Mouse (Mus musculus) left cerebral cortex, adult 2 months (tissue): ENCODE results near the gene Tpm1. TPM values are rescaled to one million over a fixed set of nuclear protein-coding genes. Genes with fewer than 3 reads are reported as not detected.

Experiments
- DNase-seq, 2 experiments: peaks; one replicate each; pipeline ENCODE4 v3.0.0; 2021 to 2022; ENCODE audit warnings: low spot score in 2 of 2, mixed read lengths in 1 of 2; ENCODE audit errors: extremely low spot score in 1 of 2
- H3K27ac ChIP-seq: fragments of 200-600 bp; 2 replicates; pipeline ENCODE4 v1.8.1; 2022
- H3K4me3 ChIP-seq: fragments of 200-600 bp; 2 replicates; pipeline ENCODE4 v1.8.1; 2022
- CTCF ChIP-seq: fragments of 200-600 bp; IDR thresholded peaks from 2 replicates; pipeline ENCODE4 v1.8.1; 2022; ENCODE audit warnings: antibody characterized with exemption, mild to moderate bottlenecking, moderate library complexity
- intact Hi-C: fragments of 180-260 bp; cut with DNase I; formaldehyde crosslinking; loops from one replicate; pipeline ENCODE4 v1.15.1; 2025
- total RNA-seq, 2 experiments: library from RNA; stranded (reverse); gene quantifications; 2 replicates each; pipeline ENCODE4 v1.2.3; 2021

Gene Tpm1
- total RNA-seq, 2 experiments from 2014 or later = 223 to 236 TPM

- intact Hi-C loops = loop anchor here (1.0 to 10.0 kb wide), 6 partner anchors 91 to 586 kb away; partner anchors contain the start of gene Rps27l
- Histone ChIP-seq H3K27ac (peak overlapping the region; percentile 71; the same call in 1 of the 2 replicates), H3K4me3 (no peak overlapping the region)
- no peak for TF ChIP-seq CTCF
- no peak for DNase-seq
Measured at GRCm38 (mm10) chr9:67045966-67046602, 3.1 kb downstream of the Tpm1 start.

GRCm38 (mm10) chr9:67045306-67045675 is 3.9 kb downstream of the Tpm1 start:
- intact Hi-C loops = loop anchor here (1.0 to 10.0 kb wide), 6 partner anchors 92 to 587 kb away; partner anchors contain the start of gene Rps27l
- DNase-seq = no peak
- TF ChIP-seq CTCF = no peak
- Histone ChIP-seq H3K27ac (peak overlapping the region; percentile 71), H3K4me3 (no peak overlapping the region)

GRCm38 (mm10) chr9:67044551-67045305 is 4.5 kb downstream of the Tpm1 start:
- H3K4me3 ChIP-seq = no peak overlapping the region
- peak; percentile 71 to 74 for DNase-seq
- peak; percentile 79 for TF ChIP-seq CTCF
- H3K27ac ChIP-seq = peak overlapping the region; percentile 71
- intact Hi-C loops = loop anchor here (1.0 to 10.0 kb wide), 8 partner anchors 43 to 588 kb away; partner anchors contain the start of genes Aph1c and Rps27l

GRCm38 (mm10) chr9:67043231-67044199 is 5.7 kb downstream of the Tpm1 start:
- H3K27ac ChIP-seq = peak overlapping the region; percentile 95
- DNase-seq = peak; percentile 100
- TF ChIP-seq CTCF = peak; percentile 96
- peak overlapping the region; percentile 88 for H3K4me3 ChIP-seq
- intact Hi-C loops = loop anchor here (1.0 to 10.0 kb wide), 6 partner anchors 42 to 248 kb away; partner anchors contain the start of genes Aph1b, Aph1c and Rps27l

- peak overlapping the region; percentile 88 for H3K4me3 ChIP-seq
- DNase-seq = no peak
- TF ChIP-seq CTCF = no peak
- intact Hi-C loops = loop anchor here (1.0 to 10.0 kb wide), 4 partner anchors 64 to 248 kb away; partner anchors contain the start of genes Aph1b, Aph1c and Rps27l
- H3K27ac ChIP-seq = peak overlapping the region; percentile 95
Measured at GRCm38 (mm10) chr9:67042813-67043207, 6.4 kb downstream of the Tpm1 start.

GRCm38 (mm10) chr9:67041840-67042812 is 7.1 kb downstream of the Tpm1 start:
- intact Hi-C loops = loop anchor here (2.0 to 10.0 kb wide), 3 partner anchors 63 to 210 kb away; partner anchors contain the start of genes Aph1c and Rps27l
- Histone ChIP-seq H3K4me3 (peak overlapping the region; percentile 88), H3K27ac (peak overlapping the region; percentile 57)
- TF ChIP-seq CTCF = no peak
- no peak for DNase-seq

GRCm38 (mm10) chr9:67040963-67041839 is 8.0 kb downstream of the Tpm1 start:
- intact Hi-C loops = loop anchor here (5.0 to 10.0 kb wide), 2 partner anchors 96 to 209 kb away; partner anchors contain the start of genes Aph1c and Rps27l
- Histone ChIP-seq H3K4me3 (peak overlapping the region; percentile 88), H3K27ac (peak overlapping the region; percentile 29; the same call in 1 of the 2 replicates)
- TF ChIP-seq CTCF = no peak
- DNase-seq = no peak

- DNase-seq = no peak
- intact Hi-C loops = loop anchor here (5.0 to 10.0 kb wide), 2 partner anchors 95 to 208 kb away; partner anchors contain the start of genes Aph1c and Rps27l
- no peak overlapping the region; the same call in 1 of the 2 replicates for H3K27ac ChIP-seq
- no peak for TF ChIP-seq CTCF
- peak overlapping the region; percentile 88; the same call in 1 of the 2 replicates for H3K4me3 ChIP-seq
Measured at GRCm38 (mm10) chr9:67039867-67040266, 9.3 kb downstream of the Tpm1 start.

GRCm38 (mm10) chr9:67038686-67039085 is 10.5 kb downstream of the Tpm1 start:
- no peak overlapping the region for H3K27ac ChIP-seq
- TF ChIP-seq CTCF = no peak
- intact Hi-C loops = no loop called here
- no peak for DNase-seq
- no peak overlapping the region for H3K4me3 ChIP-seq
